Mouse (Mus musculus) megakaryocyte, embryonic 14.5 days (primary cell): ENCODE results near the gene Trim14.

Source experiments
- FLI1 ChIP-seq: IDR thresholded peaks from 2 replicates; pipeline ENCODE4 v1.6.1; 2012; ENCODE audit warnings: low read length, inconsistent platforms, mixed read lengths
- GATA1 ChIP-seq: IDR thresholded peaks from 3 replicates; pipeline ENCODE4 v1.6.1; 2012; ENCODE audit warnings: mixed read lengths, low read length, inconsistent platforms, borderline replicate concordance

DNA sequence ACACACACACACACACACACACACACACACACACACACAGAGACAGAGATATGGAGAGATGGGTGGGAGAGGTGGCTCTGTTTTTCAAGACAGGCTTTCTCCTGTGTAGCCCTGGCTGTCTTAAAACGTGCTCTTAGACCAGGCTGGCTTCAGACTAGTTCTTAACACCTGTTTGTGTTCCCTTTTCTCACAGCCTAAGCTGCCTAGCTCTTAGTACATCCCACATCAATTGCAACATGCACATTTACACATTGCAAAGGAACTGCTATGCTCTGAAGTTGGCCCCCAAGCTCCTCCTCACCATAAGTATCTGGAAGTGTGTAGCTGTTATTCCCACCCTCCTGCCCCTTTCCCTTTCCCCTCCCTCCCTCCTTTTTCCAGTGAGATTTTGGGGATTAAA is 88.5 kb downstream of the Trim14 start:
- no peak for TF ChIP-seq GATA1
- no peak for TF ChIP-seq FLI1
